ENCODE assay signal across 10 mouse cellular contexts in genomic region chr9:92597776-92598175, GRCm38 (mm10). TPM values are rescaled to one million over a fixed set of nuclear protein-coding genes. Genes with fewer than 3 reads are reported as not detected.
DNase-seq lines count a peak whose midpoint lies in the region; ATAC-seq and TF ChIP-seq lines count a peak whose summit lies in the region.
"Had no signal": no experiment of that assay in that cellular context is flagged by ENCODE, and none has a peak within 500 bp of the region (broad histone marks: within the 10 kb centered on the region; RNA-seq: fewer than 3 reads in every experiment).

No protein-coding gene starts in this region.

- H3K36me3 ChIP-seq in intestine, embryonic 15.5 days: peaks cover 4% of the 10 kb centered on the region; the same call in 1 of the 2 replicates
- no peaks in the 10 kb centered on the region for H3K36me3 ChIP-seq in forebrain, embryonic 16.5 days (ENCODE audit: control insufficient read depth, insufficient read depth)
- peaks cover 38% of the 10 kb centered on the region for H3K36me3 ChIP-seq in midbrain, embryonic 10.5 days

- WGBS in intestine, embryonic 15.5 days: 34% methylated on average over 11 of the region's 11 CpGs
- 75% methylated on average over 11 of the region's 11 CpGs for WGBS in forebrain, embryonic 16.5 days
- 77% methylated on average over 11 of the region's 11 CpGs for WGBS in midbrain, embryonic 10.5 days

- ATAC-seq in intestine, embryonic 15.5 days: peak; percentile 58; the same call in 1 of the 2 replicates
- ATAC-seq in forebrain, embryonic 16.5 days: no peak

- peak in 1 of 2 experiments; percentile 28 for DNase-seq in layer of hippocampus, adult 2 months (ENCODE audit: low spot score in 2 of 2)
- DNase-seq in layer of hippocampus, postnatal 10 days (ENCODE audit: low spot score in 2 of 2): no peak
- peak; percentile 61 for DNase-seq in brain, adult 2 months (ENCODE audit: low read depth, low spot score)
- peak; percentile 8 for DNase-seq in lung, postnatal 14 days
- DNase-seq in midbrain, embryonic 10.5 days (ENCODE audit: low spot score): no peak
- DNase-seq: thymus, postnatal 4 days had no signal

- peak overlapping the region; percentile 62 for H3K27ac ChIP-seq in layer of hippocampus, adult 2 months
- H3K27ac ChIP-seq in intestine, embryonic 15.5 days: no peak overlapping the region
- no peak overlapping the region for H3K27ac ChIP-seq in forebrain, embryonic 16.5 days (ENCODE audit: low read length)
- no peak overlapping the region for H3K27ac ChIP-seq in midbrain, embryonic 10.5 days (replicated peaks)
- H3K27ac ChIP-seq: hindbrain, embryonic 10.5 days had no signal

- H3K9me3 ChIP-seq in intestine, embryonic 15.5 days: no peaks in the 10 kb centered on the region
- no peaks in the 10 kb centered on the region for H3K9me3 ChIP-seq in forebrain, embryonic 16.5 days (ENCODE audit: control insufficient read depth, low read length)
- no peaks in the 10 kb centered on the region for H3K9me3 ChIP-seq in midbrain, embryonic 10.5 days (replicated peaks)
- H3K9me3 ChIP-seq: hindbrain, embryonic 10.5 days; megakaryocyte, embryonic 14.5 days had no signal

- H3K27me3 ChIP-seq in intestine, embryonic 15.5 days (replicated peaks): no peaks in the 10 kb centered on the region
- H3K27me3 ChIP-seq in forebrain, embryonic 16.5 days (replicated peaks; ENCODE audit: control insufficient read depth, insufficient read depth, low read length): no peaks in the 10 kb centered on the region
- no peaks in the 10 kb centered on the region for H3K27me3 ChIP-seq in midbrain, embryonic 10.5 days (ENCODE audit: low read depth, poor library complexity, severe bottlenecking)
- H3K27me3 ChIP-seq: megakaryocyte, embryonic 14.5 days had no signal

- no peak for TF ChIP-seq CTCF in layer of hippocampus, adult 2 months (conservative IDR thresholded peaks at IDR 0.05)

- H3K4me2 ChIP-seq in intestine, embryonic 15.5 days (replicated peaks): no peak overlapping the region
- H3K4me2 ChIP-seq in forebrain, embryonic 16.5 days (ENCODE audit: low read length): no peak overlapping the region

- no peak overlapping the region for H3K9ac ChIP-seq in intestine, embryonic 15.5 days
- no peak overlapping the region for H3K9ac ChIP-seq in forebrain, embryonic 16.5 days (replicated peaks; ENCODE audit: low read depth, low read length)

- H3K4me3 ChIP-seq in layer of hippocampus, adult 2 months: no peak overlapping the region
- H3K4me3 ChIP-seq in intestine, embryonic 15.5 days (replicated peaks): no peak overlapping the region
- no peak overlapping the region for H3K4me3 ChIP-seq in forebrain, embryonic 16.5 days (replicated peaks; ENCODE audit: low read length)
- H3K4me3 ChIP-seq in midbrain, embryonic 10.5 days: no peak overlapping the region
- H3K4me3 ChIP-seq: hindbrain, embryonic 10.5 days; megakaryocyte, embryonic 14.5 days had no signal

- no peaks in the 10 kb centered on the region for H3K4me1 ChIP-seq in intestine, embryonic 15.5 days (replicated peaks)
- H3K4me1 ChIP-seq in forebrain, embryonic 16.5 days (replicated peaks; ENCODE audit: control insufficient read depth, insufficient read depth, low read length): no peaks in the 10 kb centered on the region
- no peaks in the 10 kb centered on the region for H3K4me1 ChIP-seq in midbrain, embryonic 10.5 days
- H3K4me1 ChIP-seq: hindbrain, embryonic 10.5 days had no signal

RNA-seq across cellular contexts. Expression of gene Plod2, which starts 55.8 kb away (rescaled TPM):
- 1 to 10 TPM; 7.6 to 8.1 TPM for total RNA-seq in layer of hippocampus, adult 2 months (2021)
- total RNA-seq in layer of hippocampus, postnatal 10 days (2021): 10 to 100 TPM; 15.5 TPM
- polyA plus RNA-seq in intestine, embryonic 15.5 days (2015; fragmentation: Nextera tagmentation; extraction: Ambion mirVana): 48.1 and 53.8 TPM in 2 replicates
- polyA plus RNA-seq in forebrain, embryonic 16.5 days (2015; fragmentation: Nextera tagmentation; extraction: Ambion mirVana): 9.2 and 12.8 TPM in 2 replicates
- polyA plus RNA-seq in midbrain, embryonic 10.5 days (2016; fragmentation: Nextera tagmentation; extraction: Ambion mirVana): 23.3 and 25.6 TPM in 2 replicates

Comparison
In these comparisons a context has a peak if more than half of its experiments do, and no peak if none do; other contexts are left out.
1. DNase-seq: peak in brain, adult 2 months (single experiment) and lung, postnatal 14 days (single experiment); none in layer of hippocampus, postnatal 10 days (0 of 2) and midbrain, embryonic 10.5 days (single experiment).